Mouse (Mus musculus) cerebellum, postnatal 4 days (tissue): ENCODE data around the gene Rrp1b.

Experiments
- DNase-seq, 2 experiments: peaks; one replicate each; pipeline ENCODE4 v3.0.0; 2022; ENCODE audit warnings: low spot score in 2 of 2, mixed read lengths in 1 of 2

Gene Rrp1b

GRCm38 (mm10) chr17:32035609-32036508, at the start of gene Rrp1b, which contains the start of gene Hsf2bp:
Gene Rrp1b (plus strand): TSS chr17:32036100.
Gene Hsf2bp (minus strand): TSS chr17:32036349.
- peak; percentile 52 to 83 for DNase-seq

- no peak for DNase-seq
These were observed 49.0 kb upstream of the Rrp1b start for GRCm38 (mm10) chr17:31986915-31987314.

- DNase-seq = no peak
These were observed 46.9 kb upstream of the Rrp1b start for GRCm38 (mm10) chr17:31989035-31989434.

GRCm38 (mm10) chr17:31992004-31992403, 43.9 kb upstream of the Rrp1b start:
- no peak for DNase-seq

- DNase-seq = no peak
These were observed 42.5 kb upstream of the Rrp1b start for GRCm38 (mm10) chr17:31993354-31993753.

GRCm38 (mm10) chr17:31994132-31994531, 41.8 kb upstream of the Rrp1b start:
- no peak for DNase-seq

GRCm38 (mm10) chr17:31995784-31996183, 40.1 kb upstream of the Rrp1b start:
- no peak for DNase-seq

- no peak for DNase-seq
These were observed 39.6 kb upstream of the Rrp1b start for GRCm38 (mm10) chr17:31996331-31996730.

- no peak for DNase-seq
These were observed 37.5 kb upstream of the Rrp1b start for GRCm38 (mm10) chr17:31998351-31998750.

- DNase-seq = no peak
These were observed 32.6 kb upstream of the Rrp1b start for GRCm38 (mm10) chr17:32003251-32003650.

- DNase-seq = no peak
These were observed 29.1 kb upstream of the Rrp1b start for GRCm38 (mm10) chr17:32006800-32007199.

GRCm38 (mm10) chr17:32011694-32012093, 24.2 kb upstream of the Rrp1b start:
- DNase-seq = no peak

GRCm38 (mm10) chr17:32012254-32012653, 23.6 kb upstream of the Rrp1b start:
- DNase-seq = no peak

- no peak for DNase-seq
These were observed 22.2 kb upstream of the Rrp1b start for GRCm38 (mm10) chr17:32013659-32014058.

- no peak for DNase-seq
These were observed 19.4 kb upstream of the Rrp1b start for GRCm38 (mm10) chr17:32016481-32016880.

GRCm38 (mm10) chr17:32018127-32018894, 17.6 kb upstream of the Rrp1b start:
- DNase-seq = no peak

- DNase-seq = no peak
These were observed 13.9 kb upstream of the Rrp1b start for GRCm38 (mm10) chr17:32021981-32022380.

- DNase-seq = no peak
These were observed 13.3 kb upstream of the Rrp1b start for GRCm38 (mm10) chr17:32022551-32022950.

GRCm38 (mm10) chr17:32023088-32023487, 12.8 kb upstream of the Rrp1b start:
- no peak for DNase-seq

- DNase-seq = no peak
These were observed 11.2 kb upstream of the Rrp1b start for GRCm38 (mm10) chr17:32024671-32025073.

- peak in 1 of 2 experiments; percentile 61 for DNase-seq
These were observed 10.5 kb upstream of the Rrp1b start for GRCm38 (mm10) chr17:32025386-32025785.

- no peak for DNase-seq
These were observed 8.2 kb upstream of the Rrp1b start for GRCm38 (mm10) chr17:32027666-32028065.

- DNase-seq = no peak
These were observed 7.6 kb upstream of the Rrp1b start for GRCm38 (mm10) chr17:32028301-32028700.
